Mouse (Mus musculus) CH12.LX (cell line): ENCODE measurements at regions not wholly inside any gene's neighbourhood (a gene's known extent, or its start where the extent isn't known, plus 50 kb on each side); places are given as distances from the start of the nearest gene placed in this dataset.
"Not testable (repeated sequence)": the region's sequence is repeated elsewhere in the genome, so short reads cannot be mapped to it uniquely, and the experiment has no call there.

Source experiments
- BHLHE40 ChIP-seq: IDR thresholded peaks from 2 replicates; pipeline ENCODE4 v1.6.1; 2011; ENCODE audit warnings: mild to moderate bottlenecking, low read depth, low read length, improper control_type of control experiment
- CTCF ChIP-seq, 2 experiments: IDR thresholded peaks in 1 of 2; conservative IDR thresholded peaks in 1 of 2; 2 replicates each; pipeline ENCODE4 v1.5.1; 2011 to 2012; ENCODE audit warnings: low read depth in 2 of 2, low read length in 2 of 2, improper control_type of control experiment in 1 of 2, inconsistent platforms in 1 of 2, mild to moderate bottlenecking in 1 of 2, moderate library complexity in 1 of 2
- HCFC1 ChIP-seq: IDR thresholded peaks from 2 replicates; pipeline ENCODE4 v1.6.1; 2012; ENCODE audit warnings: low read depth, mild to moderate bottlenecking, inconsistent platforms, low read length, improper control_type of control experiment
- MXI1 ChIP-seq: IDR thresholded peaks from 2 replicates; pipeline ENCODE4 v1.6.1; 2011; ENCODE audit warnings: mild to moderate bottlenecking, low read depth, low read length, improper control_type of control experiment
- POLR2A ChIP-seq: IDR thresholded peaks from 2 replicates; pipeline ENCODE4 v1.6.1; 2011; ENCODE audit warnings: low read depth, mild to moderate bottlenecking, improper control_type of control experiment, low read length
- RCOR1 ChIP-seq: conservative IDR thresholded peaks from 2 replicates; pipeline ENCODE4 v1.6.1; 2012; ENCODE audit warnings: low read depth, mild to moderate bottlenecking, inconsistent platforms, low read length, improper control_type of control experiment
- SMC3 ChIP-seq: IDR thresholded peaks from 2 replicates; pipeline ENCODE4 v1.6.1; 2011; ENCODE audit warnings: low read depth, low read length, improper control_type of control experiment
- ZC3H11A ChIP-seq: IDR thresholded peaks from 2 replicates; pipeline ENCODE4 v1.6.1; 2012; ENCODE audit warnings: low read depth, mild to moderate bottlenecking, inconsistent platforms, low read length, improper control_type of control experiment

GRCm38 (mm10) chr8:88059107-88059506 is 59.5 kb upstream of the Cnep1r1 start:
- TF ChIP-seq RCOR1; BHLHE40; HCFC1; SMC3; MXI1; ZC3H11A; CTCF (conservative IDR thresholded peaks at IDR 0.05 in 1 of 2, IDR thresholded peaks at IDR 0.05 in 1 of 2; ENCODE audit: low read depth in 2 of 2, low read length in 2 of 2); POLR2A: not testable (repeated sequence)
